28 mouse cellular contexts compared by ENCODE assay signal in genomic region chr1:135362115-135362514, GRCm38 (mm10). TPM values are rescaled to one million over a fixed set of nuclear protein-coding genes. Genes with fewer than 3 reads are reported as not detected.
DNase-seq lines count a peak whose midpoint lies in the region; ATAC-seq and TF ChIP-seq lines count a peak whose summit lies in the region.
"Had no signal": no experiment of that assay in that cellular context is flagged by ENCODE, and none has a peak within 500 bp of the region (broad histone marks: within the 10 kb centered on the region; RNA-seq: fewer than 3 reads in every experiment).

No protein-coding gene starts in this region.

- ATAC-seq in liver, postnatal 0 days, result no peak
- ATAC-seq: hindbrain, embryonic 16.5 days; intestine, embryonic 16.5 days; Patski had no signal

- H3K4me1 ChIP-seq in heart, adult 2 months (ENCODE audit: control insufficient read depth, insufficient read depth, low read length), result no peaks in the 10 kb centered on the region
- no peaks in the 10 kb centered on the region for H3K4me1 ChIP-seq in liver, postnatal 0 days (ENCODE audit: insufficient read depth)
- H3K4me1 ChIP-seq in ES-Bruce4 (ENCODE audit: control insufficient read depth, insufficient read depth, low read length), result peaks cover 4% of the 10 kb centered on the region
- H3K4me1 ChIP-seq: forebrain, embryonic 12.5 days; neural tube, embryonic 13.5 days had no signal

- no peaks in the 10 kb centered on the region for H3K36me3 ChIP-seq in heart, adult 2 months (ENCODE audit: control insufficient read depth, insufficient read depth, low read length)
- H3K36me3 ChIP-seq in liver, postnatal 0 days (replicated peaks; ENCODE audit: insufficient read depth, low read length), result no peaks in the 10 kb centered on the region
- H3K36me3 ChIP-seq in ES-Bruce4 (ENCODE audit: control insufficient read depth, insufficient read depth, low read length, poor library complexity, severe bottlenecking), result no peaks in the 10 kb centered on the region
- H3K36me3 ChIP-seq: forebrain, embryonic 12.5 days; G1E; heart, embryonic 13.5 days; hindbrain, embryonic 10.5 days; neural tube, embryonic 13.5 days; stomach, embryonic 15.5 days had no signal

- no peaks in the 10 kb centered on the region for H3K27me3 ChIP-seq in heart, adult 2 months (ENCODE audit: control insufficient read depth, insufficient read depth, low read length)
- H3K27me3 ChIP-seq in liver, postnatal 0 days (ENCODE audit: insufficient read depth, low read length), result no peaks in the 10 kb centered on the region
- H3K27me3 ChIP-seq in ES-Bruce4 (ENCODE audit: control insufficient read depth, insufficient read depth, low read length, poor library complexity, severe bottlenecking), result no peaks in the 10 kb centered on the region
- H3K27me3 ChIP-seq: forebrain, embryonic 12.5 days; neural tube, embryonic 13.5 days; Patski; stomach, embryonic 15.5 days had no signal

- H3K79me2 ChIP-seq in heart, adult 2 months (replicated peaks; ENCODE audit: control insufficient read depth, insufficient read depth, low read length), result no peaks in the 10 kb centered on the region

- no peaks in the 10 kb centered on the region for H3K9me3 ChIP-seq in liver, postnatal 0 days (ENCODE audit: low read length)
- peaks cover 2% of the 10 kb centered on the region; the same call in 1 of the 2 replicates for H3K9me3 ChIP-seq in ES-Bruce4 (replicated peaks; ENCODE audit: control insufficient read depth, insufficient read depth, low read length, poor library complexity, severe bottlenecking)
- H3K9me3 ChIP-seq: forebrain, embryonic 12.5 days; G1E; heart, embryonic 13.5 days; neural tube, embryonic 13.5 days; stomach, embryonic 15.5 days had no signal

- H3K4me2 ChIP-seq in liver, postnatal 0 days (ENCODE audit: low read depth, low read length), result no peak overlapping the region
- H3K4me2 ChIP-seq: forebrain, embryonic 12.5 days; heart, embryonic 13.5 days; midbrain, embryonic 11.5 days; neural tube, embryonic 13.5 days; stomach, embryonic 15.5 days had no signal

- intact Hi-C loops in heart, adult 2 months (cut with DNase I), result no loop called here

- TF ChIP-seq EP300 in heart, adult 2 months (IDR thresholded peaks at IDR 0.05; ENCODE audit: insufficient read depth, low read depth, low read length), result no peak
- TF ChIP-seq EP300 in liver, postnatal 0 days (IDR thresholded peaks at IDR 0.05; ENCODE audit: low read depth), result no peak
- TF ChIP-seq EP300 in ES-Bruce4 (IDR thresholded peaks at IDR 0.05; ENCODE audit: insufficient read depth, low read depth, low read length), result no peak

- H3K9ac ChIP-seq in heart, adult 2 months (ENCODE audit: low read depth, low read length), result no peak overlapping the region
- no peak overlapping the region for H3K9ac ChIP-seq in liver, postnatal 0 days (replicated peaks)
- no peak overlapping the region for H3K9ac ChIP-seq in ES-Bruce4 (ENCODE audit: low read depth, poor library complexity, severe bottlenecking)
- H3K9ac ChIP-seq: forebrain, embryonic 12.5 days; heart, embryonic 13.5 days; neural tube, embryonic 13.5 days; stomach, embryonic 15.5 days had no signal

- no peak overlapping the region for H3K4me3 ChIP-seq in heart, adult 2 months
- H3K4me3 ChIP-seq in liver, postnatal 0 days (ENCODE audit: low read depth, low read length), result no peak overlapping the region
- H3K4me3 ChIP-seq in ES-Bruce4 (ENCODE audit: low read depth, low read length), result no peak overlapping the region
- H3K4me3 ChIP-seq: erythroblast, embryonic 14.5 days; forebrain, embryonic 12.5 days; heart, embryonic 13.5 days; hindbrain, embryonic 10.5 days; neural tube, embryonic 13.5 days; stomach, embryonic 15.5 days had no signal

- no peak for DNase-seq in heart, adult 2 months
- DNase-seq in heart, postnatal 4 days, result no peak
- DNase-seq in liver, postnatal 0 days, result no peak
- no peak for DNase-seq in liver
- peak; percentile 63 for DNase-seq in R1 (ENCODE audit: low read depth, low spot score)
- DNase-seq in spleen, adult 18-20 months, result no peak
- no peak for DNase-seq in ovary, postnatal 36 days (ENCODE audit: low spot score)
- DNase-seq: cerebellum, adult 2 months; cerebellum, postnatal 14 days; heart, postnatal 10 days; kidney, adult 9 months; kidney, postnatal 10 days; layer of hippocampus, adult 9-11 months; lung, adult 2 months; thymus, postnatal 14 days had no signal

- H3K27ac ChIP-seq in heart, adult 2 months, result no peak overlapping the region
- no peak overlapping the region for H3K27ac ChIP-seq in liver, postnatal 0 days (ENCODE audit: low read depth)
- H3K27ac ChIP-seq in ES-Bruce4 (ENCODE audit: insufficient read depth, low read length), result no peak overlapping the region
- H3K27ac ChIP-seq: forebrain, embryonic 12.5 days; heart, embryonic 13.5 days; hindbrain, embryonic 10.5 days; neural tube, embryonic 13.5 days; stomach, embryonic 15.5 days had no signal

- no peak for TF ChIP-seq POLR2A in heart, adult 2 months (IDR thresholded peaks at IDR 0.05; ENCODE audit: insufficient read depth, low read depth, low read length)
- TF ChIP-seq POLR2A in ES-Bruce4 (IDR thresholded peaks at IDR 0.05; ENCODE audit: insufficient read depth, low read length), result no peak

- TF ChIP-seq CTCF in heart, adult 2 months (IDR thresholded peaks at IDR 0.05), result peak; percentile 15; the same call in 1 of the 2 replicates
- TF ChIP-seq CTCF in liver, postnatal 0 days (IDR thresholded peaks at IDR 0.05; ENCODE audit: low read depth), result 0 out of 2 replicates have a peak, but pooled peaks have one; percentile 6
- TF ChIP-seq CTCF in ES-Bruce4 (IDR thresholded peaks at IDR 0.05; ENCODE audit: low read depth, low read length), result peak; percentile 2

RNA-seq across cellular contexts. Expression of gene Shisa4, which starts 12.9 kb away (rescaled TPM):
- total RNA-seq in heart, adult 2 months (2021), result 1 to 10 TPM; 2.2 to 2.3 TPM
- 6.7 and 10.4 TPM in 2 replicates for polyA plus RNA-seq in heart, adult 2 months (2012; rRNA removed)
- 10 to 100 TPM; 14.2 to 14.4 TPM for total RNA-seq in heart, postnatal 4 days (2021)
- 1.5 and 1.8 TPM in 2 replicates for polyA plus RNA-seq in liver, postnatal 0 days (2015; fragmentation: Nextera tagmentation; extraction: Ambion mirVana)
- polyA plus RNA-seq in ES-Bruce4 (2011; ENCODE audit: insufficient read depth, insufficient read length, low read depth, missing spikeins), result 14.1 and 15.0 TPM in 2 replicates
- total RNA-seq: megakaryocyte, adult 5-6 weeks had no signal
- polyA plus RNA-seq: erythroblast, embryonic 14.5 days; G1E had no signal

RNA-seq across cellular contexts. Expression of gene Lmod1, which starts 37.5 kb away (rescaled TPM):
- 1 to 10 TPM; 3.7 to 4.7 TPM for total RNA-seq in heart, adult 2 months (2021)
- 4.8 and 6.4 TPM in 2 replicates for polyA plus RNA-seq in heart, adult 2 months (2012; rRNA removed)
- total RNA-seq in heart, postnatal 4 days (2021), result 1 to 10 TPM; 1.4 to 1.6 TPM
- polyA plus RNA-seq in liver, postnatal 0 days (2015; fragmentation: Nextera tagmentation; extraction: Ambion mirVana), result 0.13 and 0.14 TPM in 2 replicates
- 2.2 and 2.5 TPM in 2 replicates for polyA plus RNA-seq in ES-Bruce4 (2011; ENCODE audit: insufficient read depth, insufficient read length, low read depth, missing spikeins)
- total RNA-seq: megakaryocyte, adult 5-6 weeks had no signal
- polyA plus RNA-seq: erythroblast, embryonic 14.5 days; G1E had no signal

RNA-seq across cellular contexts. Expression of gene Timm17a, which starts 48.5 kb away (rescaled TPM):
- 100 to 1,000 TPM; 325 to 370 TPM for total RNA-seq in heart, adult 2 months (2021)
- 185 and 239 TPM in 2 replicates for polyA plus RNA-seq in heart, adult 2 months (2012; rRNA removed)
- total RNA-seq in heart, postnatal 4 days (2021), result 100 to 1,000 TPM; 392 to 414 TPM
- 122 and 124 TPM in 2 replicates for polyA plus RNA-seq in liver, postnatal 0 days (2015; fragmentation: Nextera tagmentation; extraction: Ambion mirVana)
- 164 TPM in 2 replicates for polyA plus RNA-seq in ES-Bruce4 (2011; ENCODE audit: insufficient read depth, insufficient read length, low read depth, missing spikeins)
